Mouse (Mus musculus): Measurements from ENCODE around the gene Tagap1.
"Not testable (repeated sequence)": the region's sequence is repeated elsewhere in the genome, so short reads cannot be mapped to it uniquely, and the experiment has no call there.

DNA sequence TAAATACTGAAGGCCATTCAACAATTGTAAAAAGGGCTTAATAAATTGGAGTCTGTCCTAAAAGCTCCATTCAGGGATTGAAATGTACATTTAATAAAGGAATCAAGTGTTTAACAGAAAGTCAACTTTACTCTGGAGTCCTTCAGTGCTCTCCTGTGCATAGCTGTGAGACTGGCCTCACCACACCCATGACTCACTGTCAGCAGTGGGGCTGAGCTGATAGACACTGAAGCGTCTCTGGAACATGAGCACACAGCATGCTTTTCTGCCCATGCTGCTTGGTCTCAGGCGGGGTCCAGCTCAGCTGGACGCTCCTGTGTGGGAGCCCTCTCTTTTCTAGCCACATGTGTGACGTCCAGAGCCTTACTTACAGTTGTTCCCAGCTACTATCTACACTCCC is 18.4 kb downstream of the Tagap1 start:
- TF ChIP-seq CTCF (IDR thresholded peaks at IDR 0.05); EP300 (IDR thresholded peaks at IDR 0.05; ENCODE audit: insufficient read depth, low read depth, low read length): not testable (repeated sequence)

Measured in heart, adult 2 months (tissue).